Mouse (Mus musculus) midbrain, embryonic 12.5 days (tissue): Measurements from ENCODE around the gene Eme2. TPM values are rescaled to one million over a fixed set of nuclear protein-coding genes. Genes with fewer than 3 reads are reported as not detected.

ENCODE experiments used
- ATAC-seq: fragments of 200-750 bp; cut with Nextera tagmentation; 2 replicates; pipeline ENCODE4 v1.8.0; 2017; ENCODE audit warnings: low read depth, moderate TSS enrichment, moderate library complexity; ENCODE audit not compliant: low FRiP score
- H3K27ac ChIP-seq: fragments of 300-500 bp; sonication (generic); replicated peaks from 2 replicates; pipeline ENCODE4 v1.5.1; 2016; ENCODE audit warnings: mild to moderate bottlenecking
- H3K27me3 ChIP-seq: fragments of 300-500 bp; sonication (generic); 2 replicates; pipeline ENCODE4 v1.6.1; 2016; ENCODE audit warnings: mild to moderate bottlenecking
- H3K36me3 ChIP-seq: fragments of 300-500 bp; sonication (generic); 2 replicates; pipeline ENCODE4 v1.6.1; 2016
- H3K4me1 ChIP-seq: fragments of 300-500 bp; sonication (generic); 2 replicates; pipeline ENCODE4 v1.6.1; 2016
- H3K4me2 ChIP-seq: fragments of 300-500 bp; sonication (generic); replicated peaks from 2 replicates; pipeline ENCODE4 v1.6.1; 2016; ENCODE audit warnings: mild to moderate bottlenecking, moderate library complexity
- H3K4me3 ChIP-seq: fragments of 300-500 bp; sonication (generic); 2 replicates; pipeline ENCODE4 v1.5.1; 2016; ENCODE audit warnings: mild to moderate bottlenecking
- H3K9ac ChIP-seq: fragments of 300-500 bp; sonication (generic); replicated peaks from 2 replicates; pipeline ENCODE4 v1.6.1; 2016; ENCODE audit warnings: mild to moderate bottlenecking, moderate library complexity
- H3K9me3 ChIP-seq: fragments of 300-500 bp; sonication (generic); 2 replicates; pipeline ENCODE4 v1.6.1; 2016; ENCODE audit warnings: mild to moderate bottlenecking
- WGBS: fragments of 180-500 bp; shearing (Covaris S2); methylation state at CpG from one replicate; pipeline ENCODE4 v1.1.7; 2016; 5-methylcytosine and 5-hydroxymethylcytosine counted together
- polyA plus RNA-seq: library from polyadenylated mRNA; unstranded; fragments of >200 nt; fragmentation: Nextera tagmentation; extraction: Ambion mirVana; gene quantifications from 2 replicates; pipeline ENCODE4 v1.2.1, GENCODE M21; 2016

Eme2 gene
- polyA plus RNA-seq, 1 experiment from 2014 or later = 43.6 TPM

DNA sequence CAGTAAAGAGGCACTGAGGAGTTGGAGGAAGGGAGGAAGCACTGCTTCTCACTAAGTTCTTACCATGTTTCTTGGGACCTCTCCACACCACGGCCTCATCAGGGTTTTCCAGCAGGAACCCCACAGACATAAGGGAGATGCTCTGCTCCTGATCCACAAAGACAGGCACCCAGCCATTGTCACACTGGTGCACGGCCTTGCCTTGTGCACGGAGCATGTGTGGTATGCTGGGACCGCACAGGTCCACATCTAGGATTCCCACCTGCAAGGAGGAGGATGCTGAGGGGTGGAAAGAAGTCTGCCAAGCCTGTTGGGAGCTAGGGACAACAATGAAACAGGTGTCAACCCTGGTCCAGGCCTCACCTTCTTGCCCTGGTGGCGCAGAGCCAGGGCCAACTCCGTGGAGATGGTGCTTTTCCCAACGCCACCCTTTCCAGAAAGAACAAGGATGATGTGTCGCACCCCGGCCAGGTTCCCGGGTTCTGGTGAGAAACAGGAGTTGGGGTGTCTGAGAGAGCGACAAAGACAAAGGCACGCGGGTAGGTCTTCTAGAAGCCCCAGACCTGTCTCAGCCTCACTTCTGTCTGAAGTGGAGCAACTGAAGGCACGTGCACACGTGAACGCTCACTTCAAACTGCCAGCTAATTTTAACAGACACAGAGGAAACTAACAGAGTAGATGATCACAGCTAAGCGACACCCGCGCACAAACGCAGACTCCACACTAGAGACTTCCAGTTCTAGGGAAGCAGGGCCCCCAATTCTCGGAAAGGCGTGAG lies 9.3 kb downstream of the Eme2 start:
- H3K36me3 ChIP-seq = peaks cover 32% of the 10 kb centered on the region
- WGBS = 25% methylated on average over 22 of the region's 22 CpGs

DNA sequence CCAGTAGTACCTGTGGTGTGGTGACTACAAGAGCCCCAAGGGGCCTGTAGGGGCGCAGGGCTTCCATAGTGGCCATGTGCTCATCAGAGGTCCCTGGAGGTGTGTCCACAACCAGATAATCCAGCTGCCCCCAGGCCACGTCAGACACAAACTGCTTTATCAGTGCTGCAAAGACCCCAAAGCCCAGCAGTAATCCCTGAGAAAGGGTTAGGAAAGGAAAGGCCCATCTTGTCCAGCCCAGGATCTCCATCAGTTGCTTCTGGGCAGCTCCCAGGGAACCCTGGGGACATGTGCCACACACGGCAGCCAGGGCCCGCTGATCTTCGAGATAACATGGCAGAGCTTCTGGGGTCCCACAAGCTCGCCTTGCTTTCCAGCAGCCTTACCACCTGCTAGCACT lies 10.5 kb downstream of the Eme2 start:
- H3K4me1 ChIP-seq = peaks cover 29% of the 10 kb centered on the region
- no peak overlapping the region for H3K4me3 ChIP-seq
- H3K36me3 ChIP-seq = peaks cover 22% of the 10 kb centered on the region
- 91% methylated on average over 6 of the region's 6 CpGs for WGBS
- H3K9me3 ChIP-seq = no peaks in the 10 kb centered on the region
- H3K9ac ChIP-seq = no peak overlapping the region
- ATAC-seq = no peak
- no peak overlapping the region for H3K4me2 ChIP-seq
- H3K27ac ChIP-seq = no peak overlapping the region
- H3K27me3 ChIP-seq = no peaks in the 10 kb centered on the region

More for the DNA sequence above, 9.3 kb downstream of the Eme2 start:
- Histone ChIP-seq H3K9me3 (no peaks in the 10 kb centered on the region), H3K9ac (peak overlapping the region; percentile 59), H3K4me2 (peak overlapping the region; percentile 90), H3K27ac (no peak overlapping the region), H3K4me1 (peaks cover 29% of the 10 kb centered on the region), H3K27me3 (no peaks in the 10 kb centered on the region), H3K4me3 (peak overlapping the region; percentile 89)
- no peak; the same call in none of the 2 replicates for ATAC-seq

DNA sequence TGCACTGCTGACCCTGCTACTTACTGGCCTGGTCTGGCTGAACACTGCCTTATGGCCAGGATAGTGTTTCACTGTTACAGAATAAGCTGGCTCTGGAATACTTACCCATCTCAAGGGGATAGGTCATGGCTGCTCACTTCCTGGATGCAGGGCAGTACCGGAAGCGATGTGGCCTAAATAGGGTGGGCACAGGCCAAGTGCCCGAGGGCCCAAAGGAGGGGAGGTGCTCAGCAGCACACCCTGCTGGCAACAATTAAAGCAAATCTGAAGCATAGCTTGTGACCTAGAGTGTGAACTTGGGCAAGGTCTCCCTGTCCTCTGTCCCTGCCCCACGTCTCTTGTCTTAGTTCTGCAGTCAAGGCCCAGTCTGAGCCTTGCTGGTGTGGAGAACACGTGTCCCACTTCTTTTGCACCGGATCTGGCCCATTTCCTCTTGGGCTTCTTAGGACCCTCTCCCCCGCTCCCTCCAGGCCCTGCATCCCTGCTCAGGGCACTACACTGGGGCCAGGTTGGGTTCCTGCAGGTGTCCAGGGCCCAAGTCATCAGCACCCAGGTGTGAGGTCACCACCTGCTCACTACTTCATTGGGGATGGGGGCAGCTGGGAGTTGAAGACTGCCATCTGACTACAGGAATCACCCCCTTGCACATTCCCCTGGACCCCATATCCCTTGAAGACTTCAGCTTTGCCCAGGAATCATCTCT lies 13.0 kb downstream of the Eme2 start:
- WGBS = 59% methylated on average over 7 of the region's 7 CpGs
- H3K27ac ChIP-seq = no peak overlapping the region
- no peak for ATAC-seq

DNA sequence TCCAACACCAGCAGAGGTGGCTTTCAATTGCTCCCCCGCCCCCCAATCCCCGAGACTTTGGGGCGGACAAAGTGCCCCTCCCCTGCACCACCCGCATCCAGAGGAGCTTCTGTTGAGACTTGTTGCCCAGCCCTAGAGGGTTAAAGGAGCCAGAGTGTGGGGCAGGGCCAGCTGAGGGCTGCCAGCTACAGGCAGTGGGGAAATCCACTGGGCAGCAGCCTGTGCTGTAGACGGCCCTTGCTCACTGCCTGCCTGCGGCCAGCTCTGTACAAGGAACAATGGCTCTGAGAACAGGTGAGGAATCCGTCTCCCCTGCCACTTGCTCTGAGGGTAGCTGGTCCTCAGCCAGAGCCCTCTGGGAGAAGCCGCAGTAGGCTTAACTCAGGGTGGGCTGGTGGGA lies 16.4 kb downstream of the Eme2 start:
- H3K9ac ChIP-seq = no peak overlapping the region; the same call in 1 of the 2 replicates
- H3K36me3 ChIP-seq = peaks cover 9% of the 10 kb centered on the region
- no peak overlapping the region for H3K4me3 ChIP-seq
- no peaks in the 10 kb centered on the region; the same call in 1 of the 2 replicates for H3K27me3 ChIP-seq
- H3K4me1 ChIP-seq = no peaks in the 10 kb centered on the region
- no peak for ATAC-seq
- no peaks in the 10 kb centered on the region for H3K9me3 ChIP-seq
- H3K4me2 ChIP-seq = no peak overlapping the region
- 74% methylated on average over 8 of the region's 8 CpGs for WGBS
- H3K27ac ChIP-seq = no peak overlapping the region

More for the DNA sequence above, 13.0 kb downstream of the Eme2 start:
- Histone ChIP-seq H3K27me3 (no peaks in the 10 kb centered on the region; the same call in 1 of the 2 replicates), H3K9ac (no peak overlapping the region), H3K36me3 (peaks cover 18% of the 10 kb centered on the region), H3K4me3 (no peak overlapping the region), H3K4me1 (peaks cover 13% of the 10 kb centered on the region), H3K9me3 (no peaks in the 10 kb centered on the region), H3K4me2 (no peak overlapping the region)

DNA sequence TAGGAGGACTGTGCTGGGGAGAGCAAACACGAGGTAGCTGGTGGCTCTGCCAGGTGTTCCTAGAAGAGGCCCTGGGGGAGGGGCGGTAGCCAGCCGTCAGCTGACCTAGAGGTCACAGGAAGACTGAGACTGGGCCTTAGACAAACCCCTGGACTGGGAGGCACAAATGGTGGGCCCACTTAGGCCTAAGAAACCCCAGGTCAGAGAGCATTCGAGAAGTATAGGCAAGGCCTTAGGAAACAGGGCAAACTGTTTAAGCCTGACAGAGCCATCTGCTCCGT lies 16.8 kb downstream of the Eme2 start:
- no peak for ATAC-seq
- H3K4me3 ChIP-seq = no peak overlapping the region
- no peak overlapping the region; the same call in 1 of the 2 replicates for H3K9ac ChIP-seq
- no peaks in the 10 kb centered on the region; the same call in 1 of the 2 replicates for H3K27me3 ChIP-seq
- 43% methylated on average over 5 of the region's 5 CpGs for WGBS
- peaks cover 4% of the 10 kb centered on the region for H3K36me3 ChIP-seq
- H3K27ac ChIP-seq = no peak overlapping the region
- H3K4me2 ChIP-seq = no peak overlapping the region
- H3K9me3 ChIP-seq = no peaks in the 10 kb centered on the region
- H3K4me1 ChIP-seq = no peaks in the 10 kb centered on the region

DNA sequence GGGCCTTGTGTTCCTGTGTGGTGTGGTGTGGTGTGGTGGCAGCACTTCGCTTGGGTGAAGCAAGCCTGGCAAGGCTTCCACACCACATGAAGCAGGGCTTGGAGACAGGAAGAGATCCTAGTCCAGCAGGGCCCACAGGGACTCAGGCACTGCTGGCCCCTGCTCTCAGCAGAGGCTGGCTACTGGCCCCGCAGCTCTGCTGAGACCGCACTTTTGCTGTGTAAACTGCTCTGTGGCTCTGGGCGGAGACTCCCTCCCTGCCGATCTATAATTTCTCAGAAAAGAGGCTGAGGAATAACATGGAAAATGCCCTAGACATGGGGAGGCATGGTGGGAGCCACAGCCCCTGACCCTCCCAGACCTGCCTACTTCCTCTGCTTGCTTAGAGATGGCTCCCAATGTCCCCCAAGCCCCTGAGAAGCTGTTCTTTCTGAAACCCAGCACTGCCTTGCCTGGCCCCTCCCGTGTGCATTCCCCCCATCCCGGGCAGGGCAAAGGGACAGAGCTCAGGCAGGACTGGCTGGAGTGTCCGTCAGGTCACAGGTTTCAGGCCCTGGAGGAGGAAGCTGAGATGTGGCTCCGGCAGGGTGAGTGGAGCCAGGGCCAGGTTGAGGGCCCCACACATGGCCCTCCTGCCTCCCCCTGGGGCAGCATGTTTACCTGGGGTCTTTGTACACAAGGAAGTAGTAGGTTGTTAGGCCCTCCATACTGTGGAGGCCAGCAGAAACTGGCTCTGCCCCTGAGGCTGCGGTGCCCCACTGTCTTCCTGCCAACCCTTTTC lies 17.4 kb downstream of the Eme2 start:
- 67% methylated on average over 10 of the region's 10 CpGs for WGBS
- H3K36me3 ChIP-seq = no peaks in the 10 kb centered on the region
- no peaks in the 10 kb centered on the region; the same call in 1 of the 2 replicates for H3K27me3 ChIP-seq
- H3K4me1 ChIP-seq = no peaks in the 10 kb centered on the region
- no peak overlapping the region for H3K27ac ChIP-seq
- no peak overlapping the region for H3K4me3 ChIP-seq
- no peak for ATAC-seq
- H3K9ac ChIP-seq = no peak overlapping the region; the same call in 1 of the 2 replicates
- no peaks in the 10 kb centered on the region for H3K9me3 ChIP-seq
- no peak overlapping the region for H3K4me2 ChIP-seq

DNA sequence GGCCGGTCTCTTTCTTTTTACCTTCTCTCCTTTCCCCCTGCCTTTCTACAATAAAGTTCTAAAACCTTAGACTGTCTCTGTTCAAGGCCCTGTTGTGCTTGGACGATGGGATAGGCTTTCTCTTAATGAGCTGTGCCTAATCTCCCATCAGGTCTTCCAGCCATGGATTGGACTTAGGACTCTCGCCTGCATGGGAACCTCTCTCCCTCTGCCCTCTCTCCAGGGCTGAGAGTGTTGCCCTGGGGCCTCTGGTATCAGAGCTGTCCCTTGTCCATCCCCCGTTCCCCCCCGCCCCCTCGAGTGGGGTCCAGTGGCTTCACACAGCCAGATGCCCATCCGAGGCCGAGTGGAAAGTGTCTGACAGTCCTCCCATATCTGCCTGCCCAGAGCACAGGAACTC lies 19.9 kb downstream of the Eme2 start:
- Histone ChIP-seq H3K4me1 (no peaks in the 10 kb centered on the region), H3K9me3 (no peaks in the 10 kb centered on the region), H3K4me2 (no peak overlapping the region), H3K27ac (no peak overlapping the region), H3K27me3 (no peaks in the 10 kb centered on the region; the same call in 1 of the 2 replicates), H3K36me3 (no peaks in the 10 kb centered on the region), H3K9ac (no peak overlapping the region), H3K4me3 (no peak overlapping the region)
- no peak for ATAC-seq
- WGBS = 74% methylated on average over 8 of the region's 8 CpGs

DNA sequence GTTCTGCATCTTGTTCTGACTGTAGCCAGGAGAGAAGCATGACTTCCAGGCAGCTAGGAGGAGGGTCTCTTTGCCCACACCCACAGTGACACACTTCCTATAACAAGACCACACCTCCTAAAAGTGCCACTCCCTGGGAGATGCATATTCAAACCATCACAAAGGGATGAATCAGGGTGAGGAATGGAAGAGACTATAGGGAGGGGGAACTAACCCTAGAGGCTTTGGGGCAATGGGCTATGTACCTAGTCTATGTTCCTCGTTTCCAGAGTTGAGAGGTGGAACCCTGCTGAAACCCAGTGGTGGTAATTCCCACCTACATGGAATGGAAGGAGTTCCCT lies 20.5 kb downstream of the Eme2 start:
- Histone ChIP-seq H3K27ac (no peak overlapping the region), H3K36me3 (no peaks in the 10 kb centered on the region), H3K4me3 (no peak overlapping the region), H3K27me3 (no peaks in the 10 kb centered on the region; the same call in 1 of the 2 replicates), H3K9ac (no peak overlapping the region), H3K4me1 (no peaks in the 10 kb centered on the region), H3K9me3 (no peaks in the 10 kb centered on the region), H3K4me2 (no peak overlapping the region)
- WGBS = 39% methylated on average over 1 of the region's 1 CpGs
- ATAC-seq = no peak

DNA sequence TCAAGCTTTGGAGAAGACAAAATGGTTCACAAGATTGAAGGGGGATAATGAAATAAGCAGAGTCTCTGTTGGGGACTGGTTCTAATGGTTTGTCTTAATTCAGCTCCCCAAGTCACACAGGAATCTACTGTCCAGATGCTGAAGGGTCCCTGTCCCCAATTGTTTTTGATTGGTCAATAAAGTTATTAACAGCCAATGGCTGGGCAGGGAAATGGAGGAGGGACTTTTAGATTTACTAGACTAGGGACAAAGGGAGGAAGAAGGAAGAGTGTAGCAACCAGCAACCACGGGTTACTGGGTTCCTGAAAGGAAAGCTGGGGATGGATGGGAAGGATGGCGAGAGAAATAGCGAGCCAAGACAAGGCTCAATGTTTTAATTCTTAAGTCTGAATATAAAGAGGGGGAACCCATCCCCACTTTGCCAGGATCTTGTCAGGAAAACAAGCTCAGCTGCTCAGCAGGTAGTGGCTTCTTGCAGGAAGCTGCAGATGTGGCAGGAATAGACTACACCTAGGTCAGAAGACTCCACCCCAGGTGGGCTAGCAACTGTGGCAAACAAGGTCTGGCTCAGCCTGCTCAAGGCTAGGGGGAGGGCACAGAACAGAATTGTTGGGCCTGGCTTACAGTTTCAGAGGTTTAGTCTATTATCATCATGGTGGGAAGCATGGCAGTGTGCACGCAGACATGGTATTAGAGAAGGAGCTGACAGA lies 21.0 kb downstream of the Eme2 start:
- no peaks in the 10 kb centered on the region for H3K9me3 ChIP-seq
- H3K9ac ChIP-seq = no peak overlapping the region
- no peaks in the 10 kb centered on the region for H3K36me3 ChIP-seq
- H3K4me1 ChIP-seq = no peaks in the 10 kb centered on the region
- ATAC-seq = no peak
- H3K27ac ChIP-seq = no peak overlapping the region
- H3K4me2 ChIP-seq = no peak overlapping the region
- H3K27me3 ChIP-seq = no peaks in the 10 kb centered on the region; the same call in 1 of the 2 replicates
- 48% methylated on average over 4 of the region's 4 CpGs for WGBS
- H3K4me3 ChIP-seq = no peak overlapping the region

DNA sequence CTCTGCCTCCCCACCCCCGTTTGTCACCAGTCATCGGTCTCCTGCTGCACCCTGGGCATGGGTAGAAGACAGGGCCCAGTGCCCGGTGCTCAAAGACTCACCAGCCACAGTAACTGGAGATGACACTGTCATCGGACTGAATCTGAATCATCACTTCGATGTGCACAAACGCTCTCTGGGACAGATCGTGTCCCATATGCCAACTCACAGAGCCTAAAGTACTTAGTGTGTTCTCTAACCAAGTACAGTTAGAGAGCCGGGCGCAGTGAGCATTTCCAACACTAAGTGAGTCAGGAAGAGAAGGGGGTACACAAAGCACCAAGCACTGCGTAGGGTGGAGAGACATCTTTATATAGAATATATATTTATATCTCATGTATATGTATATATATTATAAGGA lies 27.0 kb downstream of the Eme2 start:
- WGBS = 94% methylated on average over 10 of the region's 10 CpGs
- Histone ChIP-seq H3K27me3 (no peaks in the 10 kb centered on the region), H3K4me3 (no peak overlapping the region), H3K9ac (no peak overlapping the region), H3K4me2 (no peak overlapping the region), H3K36me3 (0 out of 2 replicates have a peak, but pooled peaks cover 5% of the 10 kb centered on the region), H3K27ac (no peak overlapping the region), H3K4me1 (no peaks in the 10 kb centered on the region), H3K9me3 (no peaks in the 10 kb centered on the region)
- no peak for ATAC-seq

DNA sequence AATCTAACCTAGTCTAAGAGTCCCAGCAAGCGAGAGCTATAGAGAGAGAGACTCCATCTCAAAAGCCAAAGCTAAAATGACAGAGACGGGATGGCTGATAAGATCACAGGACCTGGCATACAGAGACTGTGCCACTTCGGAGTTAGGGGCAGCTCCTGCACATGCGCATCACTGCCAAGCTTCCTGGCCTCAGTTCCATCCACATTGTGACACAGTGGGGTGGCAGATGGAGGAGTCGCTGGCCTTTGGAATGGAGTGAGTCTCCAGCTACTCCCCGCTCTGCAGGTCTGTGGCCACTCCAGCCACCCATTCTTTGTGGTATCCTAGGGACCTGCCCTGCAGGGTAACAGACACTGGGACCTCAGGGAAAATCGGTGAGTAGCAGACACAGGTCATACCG lies 29.1 kb downstream of the Eme2 start, which contains the start of gene Igfals:
Gene Igfals (plus strand): TSS at position 222 of the 400 bp plus-strand sequence.
- Histone ChIP-seq H3K27me3 (no peaks in the 10 kb centered on the region), H3K9ac (no peak within 1 kb of the TSS), H3K4me1 (no peaks in the 10 kb centered on the region), H3K4me3 (no peak within 1 kb of the TSS), H3K36me3 (peaks cover 24% of the 10 kb centered on the region), H3K27ac (no peak within 1 kb of the TSS), H3K9me3 (no peaks in the 10 kb centered on the region), H3K4me2 (no peak within 1 kb of the TSS)
- ATAC-seq = no peak
- 90% methylated on average over 8 of the region's 8 CpGs for WGBS
